Mouse (Mus musculus) layer of hippocampus, adult 2 months (tissue): ENCODE measurements around the gene Atxn7l1. TPM values are rescaled to one million over a fixed set of nuclear protein-coding genes. Genes with fewer than 3 reads are reported as not detected.

ENCODE experiments used
- DNase-seq, 2 experiments: peaks; one replicate each; pipeline ENCODE4 v3.0.0; 2022; ENCODE audit warnings: low spot score in 2 of 2
- H3K27ac ChIP-seq: fragments of 200-600 bp; 2 replicates; pipeline ENCODE4 v1.8.1; 2022
- H3K4me3 ChIP-seq: fragments of 200-600 bp; 2 replicates; pipeline ENCODE4 v1.8.1; 2022; ENCODE audit warnings: mild to moderate bottlenecking
- CTCF ChIP-seq: fragments of 200-600 bp; conservative IDR thresholded peaks from 2 replicates; pipeline ENCODE4 v1.8.1; 2022; ENCODE audit warnings: antibody characterized with exemption, mild to moderate bottlenecking, moderate library complexity
- total RNA-seq, 2 experiments: library from RNA; stranded (reverse); gene quantifications; 2 replicates each; pipeline ENCODE4 v1.2.3; 2021

Gene Atxn7l1
- total RNA-seq, 2 experiments from 2014 or later: 62.0 to 62.9 TPM

- no peak for DNase-seq
- no peak for TF ChIP-seq CTCF
Measured at GRCm38 (mm10) chr12:33365133-33365532, 217.6 kb downstream of the Atxn7l1 start.

DNA sequence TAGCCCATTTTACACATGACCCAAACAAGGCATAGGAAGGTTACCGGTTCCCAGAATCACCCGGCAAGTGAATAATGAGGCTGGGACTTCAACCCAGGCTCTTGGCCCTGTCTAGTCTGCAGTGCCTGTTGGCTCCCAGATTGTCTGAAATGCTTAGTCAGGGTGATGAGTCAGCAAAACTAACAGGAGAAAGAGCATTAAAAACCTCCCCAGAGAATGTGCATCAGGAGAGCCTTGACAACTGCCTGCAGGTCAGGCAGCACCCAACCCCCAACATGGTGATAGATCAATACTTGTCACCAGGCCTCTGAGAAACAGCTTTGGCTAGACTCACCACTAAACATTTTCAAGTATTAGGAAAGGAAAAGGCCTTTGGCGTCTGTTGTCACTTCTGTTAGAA, 222.1 kb downstream of the Atxn7l1 start:
- no peak for TF ChIP-seq CTCF
- no peak for DNase-seq
- H3K4me3 ChIP-seq: no peak overlapping the region
- no peak overlapping the region for H3K27ac ChIP-seq

More at GRCm38 (mm10) chr12:33365133-33365532, 217.6 kb downstream of the Atxn7l1 start:
- no peak overlapping the region for H3K4me3 ChIP-seq
- H3K27ac ChIP-seq: no peak overlapping the region

- peak overlapping the region; percentile 5; the same call in 1 of the 2 replicates for H3K4me3 ChIP-seq
- DNase-seq: peak; percentile 63 to 79
- no peak overlapping the region for H3K27ac ChIP-seq
- peak; percentile 89 for TF ChIP-seq CTCF
Measured at GRCm38 (mm10) chr12:33379624-33380445, 232.3 kb downstream of the Atxn7l1 start.

DNA sequence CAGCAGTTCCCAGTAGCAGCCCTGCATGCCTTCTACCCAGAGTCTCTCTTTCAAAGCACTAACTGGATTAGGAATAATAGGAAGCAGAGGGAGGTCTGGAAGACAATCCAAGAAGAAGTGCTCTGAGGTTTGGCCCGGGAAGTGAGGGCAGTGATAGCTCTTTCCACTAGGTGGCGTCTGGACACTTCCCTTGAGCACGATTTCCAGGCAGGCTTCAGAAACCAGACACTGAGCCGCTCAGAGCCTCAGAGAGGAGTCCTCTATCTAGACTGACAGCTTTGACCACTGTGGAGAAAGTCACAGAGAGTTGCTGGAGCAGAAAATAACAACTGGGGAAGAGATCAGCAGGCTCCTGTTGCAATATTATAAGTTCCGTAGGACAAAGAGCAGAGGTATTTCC, 241.3 kb downstream of the Atxn7l1 start:
- no peak overlapping the region for H3K4me3 ChIP-seq
- peak; percentile 71 to 79 for DNase-seq
- peak; percentile 90 for TF ChIP-seq CTCF
- H3K27ac ChIP-seq: no peak overlapping the region

DNA sequence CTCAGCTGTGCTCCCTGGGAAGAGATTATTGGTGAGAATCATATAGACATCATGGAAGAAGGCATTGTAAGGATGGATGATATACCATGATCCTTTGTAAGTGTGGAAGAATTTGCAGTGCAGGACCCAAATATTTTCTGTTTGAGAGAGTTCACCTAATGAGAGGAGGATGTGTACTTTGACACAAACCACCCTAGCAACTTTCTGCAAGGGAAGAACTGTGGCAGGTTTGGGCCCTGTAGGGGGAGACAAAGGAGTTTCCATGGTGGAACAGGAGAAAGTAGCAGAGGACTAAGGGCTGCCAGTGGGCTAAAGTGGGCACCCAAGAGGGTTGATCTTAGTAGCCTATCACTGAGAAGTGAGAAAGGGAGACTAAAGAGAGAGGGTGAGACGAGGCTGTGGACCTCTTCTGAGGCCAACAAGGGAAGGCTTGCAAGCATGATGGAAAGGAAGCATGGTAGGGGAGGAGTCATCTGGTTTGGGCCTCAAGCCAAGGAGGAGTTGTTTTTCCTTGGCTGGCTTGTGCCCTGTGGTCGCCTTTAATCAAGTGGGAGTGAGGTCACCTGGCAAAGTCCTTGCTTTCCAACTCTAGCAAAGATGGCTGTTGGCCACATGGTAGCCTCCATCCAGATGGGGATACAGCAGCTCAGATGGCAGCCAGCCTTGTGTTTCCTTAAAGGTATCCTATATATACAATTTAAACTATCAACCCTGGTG, 243.5 kb downstream of the Atxn7l1 start:
- Histone ChIP-seq H3K4me3 (no peak overlapping the region), H3K27ac (no peak overlapping the region)
- no peak for DNase-seq
- peak; percentile 52 for TF ChIP-seq CTCF

DNA sequence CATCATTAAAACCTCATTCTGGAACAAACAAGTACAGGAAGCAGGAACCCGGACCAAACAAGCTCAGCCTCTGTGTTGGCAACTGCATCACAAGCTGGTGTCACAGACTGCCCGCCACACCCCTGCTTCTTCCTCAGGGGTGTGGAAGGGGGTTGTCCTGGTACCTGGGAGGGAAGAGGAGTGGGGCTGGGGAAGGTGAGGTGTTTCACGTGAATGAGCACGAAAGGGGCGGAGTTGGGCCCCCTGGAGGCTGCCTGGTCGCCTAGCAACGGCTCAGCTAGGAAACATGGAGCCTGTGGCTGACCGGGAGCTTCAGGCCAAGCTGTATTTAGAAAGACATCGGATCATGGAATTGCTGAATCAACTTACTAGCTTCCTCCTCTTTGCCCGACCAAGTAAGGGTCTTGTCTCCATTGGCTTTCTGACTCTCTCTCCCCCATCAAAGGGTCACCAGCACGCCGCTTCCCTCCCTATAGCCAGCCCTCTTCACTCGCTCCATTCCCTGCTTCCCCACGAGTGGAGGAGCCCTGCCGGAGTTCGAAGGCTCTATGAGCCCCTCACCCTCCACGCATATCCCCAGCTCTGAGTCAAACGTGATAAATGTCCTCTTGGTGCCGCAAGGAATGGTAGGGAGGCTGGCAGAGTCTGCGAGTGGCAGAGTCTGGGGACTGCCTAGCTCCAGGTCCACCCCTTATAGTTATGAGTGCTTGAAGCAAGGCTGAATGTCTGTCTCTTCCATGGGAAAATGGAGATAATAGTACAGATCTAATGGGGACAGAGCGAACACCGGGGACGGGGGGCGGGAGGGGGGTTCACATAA, 247.5 kb downstream of the Atxn7l1 start, which contains the start of gene Efcab10:
TSS of gene Efcab10 (plus strand) at position 51 of the 820 bp plus-strand sequence.
- 0 out of 2 replicates have a peak, but pooled peaks have one; percentile 10 for TF ChIP-seq CTCF
- peak; percentile 61 to 62 for DNase-seq
- peak within 1 kb of the TSS; percentile 88 for H3K27ac ChIP-seq
- peak within 1 kb of the TSS; percentile 51 for H3K4me3 ChIP-seq

DNA sequence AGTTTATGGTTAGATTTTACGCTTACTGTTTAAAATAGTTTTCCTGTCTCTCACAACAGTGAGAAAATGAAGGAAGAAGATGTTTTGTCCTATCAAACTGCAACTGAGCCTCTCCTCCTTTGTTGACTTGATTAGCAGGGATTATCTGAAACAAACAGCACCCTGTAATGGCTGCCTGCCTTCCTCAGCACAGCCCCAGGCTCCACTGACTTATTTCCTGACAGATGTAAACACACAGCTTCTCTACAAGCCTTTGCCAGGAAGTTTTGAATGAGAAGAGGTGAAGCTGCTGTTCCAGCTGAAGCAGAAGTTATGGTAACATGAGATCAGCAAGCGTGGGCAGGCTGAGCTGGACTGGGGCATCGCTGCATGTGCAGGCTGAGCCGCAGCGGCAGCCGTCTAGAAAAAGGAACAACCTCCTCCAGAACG, 255.8 kb downstream of the Atxn7l1 start:
- no peak overlapping the region for H3K4me3 ChIP-seq
- no peak for DNase-seq
- H3K27ac ChIP-seq: no peak overlapping the region
- no peak for TF ChIP-seq CTCF

GRCm38 (mm10) chr12:33404996-33405395, 257.5 kb downstream of the Atxn7l1 start:
- Histone ChIP-seq H3K27ac (peak overlapping the region; percentile 59; the same call in 1 of the 2 replicates), H3K4me3 (no peak overlapping the region)
- no peak for DNase-seq
- TF ChIP-seq CTCF: no peak

DNA sequence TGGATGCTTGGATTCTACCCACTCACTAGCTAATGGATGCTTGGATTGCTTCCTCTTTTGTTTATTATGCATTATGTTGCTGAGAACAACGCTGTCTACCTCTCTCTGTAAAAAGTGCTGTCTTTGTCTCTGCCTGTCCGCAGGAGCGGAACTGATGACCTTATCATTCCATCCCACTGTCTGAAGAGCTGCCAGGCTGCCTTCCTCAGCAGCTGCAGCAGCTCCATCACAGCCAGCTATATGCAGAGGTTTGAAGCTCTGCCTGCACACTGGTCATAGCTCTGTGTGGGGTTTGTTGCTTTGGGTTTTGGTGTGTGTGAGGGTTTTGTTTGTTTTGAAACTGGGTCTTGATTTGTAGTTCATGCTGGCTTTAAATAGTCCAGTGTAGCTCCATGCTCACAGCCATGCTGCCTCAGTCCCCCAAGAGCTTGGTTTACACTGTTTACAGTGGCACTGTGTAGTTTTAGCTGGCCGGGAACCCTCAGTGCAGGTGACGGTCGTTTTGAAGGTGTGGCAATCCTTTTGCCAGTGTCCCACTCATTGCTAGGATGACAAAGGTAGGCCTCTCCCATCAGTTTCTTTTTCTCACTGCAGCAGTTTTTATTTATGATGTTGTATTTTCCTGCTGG, 258.0 kb downstream of the Atxn7l1 start:
- Histone ChIP-seq H3K27ac (peak overlapping the region; percentile 59; the same call in 1 of the 2 replicates), H3K4me3 (no peak overlapping the region)
- DNase-seq: peak in 1 of 2 experiments; percentile 19
- no peak for TF ChIP-seq CTCF

DNA sequence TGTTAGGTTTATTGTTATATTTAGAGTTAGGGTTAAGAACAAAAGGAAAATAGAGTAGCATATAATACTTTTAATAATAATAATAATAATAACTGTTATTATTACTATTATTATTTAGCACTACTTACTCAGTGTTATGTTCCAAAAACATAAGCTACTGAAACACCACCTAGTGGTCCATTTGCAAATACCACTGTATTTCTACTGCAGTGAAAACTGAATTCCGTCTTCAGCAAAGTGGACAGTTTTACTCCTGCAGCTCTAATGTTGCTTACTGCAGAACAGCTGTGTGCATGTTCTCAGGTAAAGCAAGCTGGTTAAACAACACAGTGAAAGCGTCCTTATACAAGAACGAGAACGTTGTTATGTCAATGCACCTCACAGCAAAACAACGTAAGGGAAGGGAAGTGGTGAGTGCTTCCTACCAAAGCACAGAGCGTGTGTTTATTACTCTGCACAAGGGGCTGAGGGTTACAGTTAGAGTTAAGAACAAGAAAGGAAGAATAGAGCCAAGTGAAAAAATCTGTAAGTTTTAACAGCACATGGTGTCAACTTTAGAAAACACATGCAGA, 264.2 kb downstream of the Atxn7l1 start:
- peak; percentile 80 for TF ChIP-seq CTCF
- DNase-seq: no peak
- no peak overlapping the region for H3K27ac ChIP-seq

More for the DNA sequence above, 264.2 kb downstream of the Atxn7l1 start:
- H3K4me3 ChIP-seq: no peak overlapping the region

Other genes starting within 250 kb of the Atxn7l1 start
- 10 to 100 TPM; 44.1 to 46.0 TPM for gene Sypl, start 193.8 kb upstream of the Atxn7l1 start, total RNA-seq
- gene Cdhr3, start 54.8 kb upstream of the Atxn7l1 start, total RNA-seq: 1 to 10 TPM; 2.1 to 2.7 TPM
- 1 to 10 TPM; 2.2 to 3.2 TPM for gene Efcab10, start 247.2 kb downstream of the Atxn7l1 start, total RNA-seq